ENCODE assay signal across 24 mouse cellular contexts in genomic region chr4:149879980-149880379, GRCm38 (mm10).
DNase-seq lines count a peak whose midpoint lies in the region; ATAC-seq and TF ChIP-seq lines count a peak whose summit lies in the region.
"Had no signal": no experiment of that assay in that cellular context is flagged by ENCODE, and none has a peak within 500 bp of the region (broad histone marks: within the 10 kb centered on the region; RNA-seq: fewer than 3 reads in every experiment).

No protein-coding gene starts in this region.

- no peak overlapping the region for H3K4me3 ChIP-seq in spleen, adult 2 months (ENCODE audit: extremely low read depth, insufficient read depth, insufficient read length)
- H3K4me3 ChIP-seq in forebrain, embryonic 13.5 days = no peak overlapping the region
- H3K4me3 ChIP-seq: embryonic facial prominence, embryonic 13.5 days; erythroblast, embryonic 14.5 days; heart, embryonic 15.5 days; left cerebral cortex, adult 2 months; liver, embryonic 15.5 days had no signal

- no peaks in the 10 kb centered on the region for H3K36me3 ChIP-seq in spleen, adult 2 months (ENCODE audit: control insufficient read depth, insufficient read depth, low read length)
- no peaks in the 10 kb centered on the region for H3K36me3 ChIP-seq in forebrain, embryonic 13.5 days (ENCODE audit: poor library complexity, severe bottlenecking)
- H3K36me3 ChIP-seq: embryonic facial prominence, embryonic 13.5 days; heart, embryonic 15.5 days; liver, embryonic 15.5 days had no signal

- DNase-seq in spleen, adult 2 months (ENCODE audit: low read depth in 1 of 2, low spot score in 2 of 2) = peak in 1 of 2 experiments; percentile 35
- no peak for DNase-seq in spleen, adult 18-20 months
- peak; percentile 60 for DNase-seq in thymus, postnatal 4 days
- DNase-seq in gastrocnemius, postnatal 4 days (ENCODE audit: low spot score in 2 of 2) = no peak
- DNase-seq in gastrocnemius, adult 8-10 months (ENCODE audit: low spot score in 2 of 2) = no peak
- DNase-seq: cerebellum, adult 18-20 months; cerebellum, postnatal 25 days; gastrocnemius, postnatal 25 days; heart, postnatal 4 days; kidney, postnatal 4 days; liver had no signal

- H3K9me3 ChIP-seq in forebrain, embryonic 13.5 days (replicated peaks) = no peaks in the 10 kb centered on the region
- H3K9me3 ChIP-seq: embryonic facial prominence, embryonic 13.5 days; heart, embryonic 15.5 days; liver, embryonic 15.5 days had no signal

- no peak for TF ChIP-seq POLR2A in spleen, adult 2 months (IDR thresholded peaks at IDR 0.05; ENCODE audit: low read depth, low read length)

- no peak for TF ChIP-seq CTCF in spleen, adult 2 months (IDR thresholded peaks at IDR 0.05; ENCODE audit: extremely low read depth, insufficient read depth, insufficient read length, insufficient replicate concordance)

- no peak overlapping the region for H3K9ac ChIP-seq in forebrain, embryonic 13.5 days
- H3K9ac ChIP-seq: embryonic facial prominence, embryonic 13.5 days; heart, embryonic 15.5 days; hindbrain, embryonic 14.5 days; liver, embryonic 15.5 days had no signal

- peak; percentile 93 for ATAC-seq in inflammation-experienced regulatory T-cells, adult 6 months
- ATAC-seq in neutrophil, adult 5-6 weeks (ENCODE audit: extremely low read depth, insufficient number of reproducible peaks, low FRiP score, poor library complexity, severe bottlenecking) = peak; percentile 13; the same call in 1 of the 2 replicates
- ATAC-seq in forebrain, embryonic 13.5 days = no peak
- ATAC-seq: forebrain, embryonic 14.5 days; intestine, embryonic 16.5 days had no signal

- peaks cover 2% of the 10 kb centered on the region; the same call in 1 of the 2 replicates for H3K4me1 ChIP-seq in spleen, adult 2 months (ENCODE audit: control insufficient read depth, insufficient read depth, insufficient read length)
- peaks cover 33% of the 10 kb centered on the region for H3K4me1 ChIP-seq in forebrain, embryonic 13.5 days
- H3K4me1 ChIP-seq: liver, embryonic 15.5 days had no signal

- H3K4me2 ChIP-seq in forebrain, embryonic 13.5 days = no peak overlapping the region
- H3K4me2 ChIP-seq: embryonic facial prominence, embryonic 13.5 days; heart, embryonic 15.5 days; hindbrain, embryonic 14.5 days; liver, embryonic 15.5 days; midbrain, embryonic 11.5 days had no signal

- H3K27me3 ChIP-seq in spleen, adult 2 months (ENCODE audit: control insufficient read depth, insufficient read depth, low read length) = no peaks in the 10 kb centered on the region
- H3K27me3 ChIP-seq in forebrain, embryonic 13.5 days = no peaks in the 10 kb centered on the region
- H3K27me3 ChIP-seq: embryonic facial prominence, embryonic 13.5 days had no signal

- H3K27ac ChIP-seq in spleen, adult 2 months (ENCODE audit: insufficient read depth, low read length) = peak overlapping the region; percentile 30
- H3K27ac ChIP-seq in forebrain, embryonic 13.5 days = no peak overlapping the region
- H3K27ac ChIP-seq: embryonic facial prominence, embryonic 13.5 days; heart, embryonic 15.5 days; hindbrain, embryonic 14.5 days; left cerebral cortex, adult 2 months; liver, embryonic 15.5 days; macrophage had no signal

- 26% methylated on average over 11 of the region's 11 CpGs for WGBS in spleen, adult 2 months
- WGBS in forebrain, embryonic 13.5 days = 90% methylated on average over 11 of the region's 11 CpGs
